Mouse (Mus musculus) embryo, embryonic 10.5 days (tissue): ENCODE results near the gene P2ry6.

Source experiments
- DNase-seq: peaks from one replicate; pipeline ENCODE4 v3.0.0-alpha.2; 2015; ENCODE audit warnings: low spot score

The P2ry6 gene

GRCm38 (mm10) chr7:100941169-100941568 lies 33.3 kb downstream of the P2ry6 start:
- DNase-seq, result no peak

- DNase-seq, result no peak
Observed at GRCm38 (mm10) chr7:100938106-100938505, 36.3 kb downstream of the P2ry6 start.

- no peak for DNase-seq
Observed at GRCm38 (mm10) chr7:100937481-100937880, 37.0 kb downstream of the P2ry6 start.

GRCm38 (mm10) chr7:100933520-100933919 lies 40.9 kb downstream of the P2ry6 start:
- DNase-seq, result no peak

GRCm38 (mm10) chr7:100932481-100933007 lies 41.9 kb downstream of the P2ry6 start:
- DNase-seq, result peak; percentile 98

- DNase-seq, result peak; percentile 92
Observed at GRCm38 (mm10) chr7:100931926-100932480, 42.4 kb downstream of the P2ry6 start, which contains the start of gene Arhgef17. Gene Arhgef17, minus strand, starts transcription at chr7:100932107.

- DNase-seq, result no peak
Observed at GRCm38 (mm10) chr7:100931316-100931925, 43.0 kb downstream of the P2ry6 start.

GRCm38 (mm10) chr7:100930619-100931315 lies 43.7 kb downstream of the P2ry6 start:
- DNase-seq, result peak; percentile 77

- DNase-seq, result no peak
Observed at GRCm38 (mm10) chr7:100929639-100930303, 44.7 kb downstream of the P2ry6 start.

GRCm38 (mm10) chr7:100928456-100928855 lies 46.0 kb downstream of the P2ry6 start:
- DNase-seq, result no peak

- DNase-seq, result peak; percentile 59
Observed at GRCm38 (mm10) chr7:100927287-100928000, 47.0 kb downstream of the P2ry6 start.

GRCm38 (mm10) chr7:100926311-100926923 lies 48.0 kb downstream of the P2ry6 start:
- no peak for DNase-seq

- no peak for DNase-seq
Observed at GRCm38 (mm10) chr7:100924674-100925445, 49.6 kb downstream of the P2ry6 start.

GRCm38 (mm10) chr7:100924200-100924599 lies 50.2 kb downstream of the P2ry6 start:
- DNase-seq, result no peak

GRCm38 (mm10) chr7:100922907-100923306 lies 51.5 kb downstream of the P2ry6 start:
- DNase-seq, result no peak

- DNase-seq, result no peak
Observed at GRCm38 (mm10) chr7:100921289-100921688, 53.2 kb downstream of the P2ry6 start.

- peak; percentile 86 for DNase-seq
Observed at GRCm38 (mm10) chr7:100919809-100920107, 54.7 kb downstream of the P2ry6 start.

GRCm38 (mm10) chr7:100919006-100919808 lies 55.2 kb downstream of the P2ry6 start:
- no peak for DNase-seq

- no peak for DNase-seq
Observed at GRCm38 (mm10) chr7:100918176-100918575, 56.3 kb downstream of the P2ry6 start.

- no peak for DNase-seq
Observed at GRCm38 (mm10) chr7:100917751-100918150, 56.7 kb downstream of the P2ry6 start.
